Mouse (Mus musculus): ENCODE measurements around the gene Traf3ip3. TPM values are rescaled to one million over a fixed set of nuclear protein-coding genes. Genes with fewer than 3 reads are reported as not detected.

Gene Traf3ip3
- polyA plus RNA-seq, 1 experiment = 2.1 TPM

DNA sequence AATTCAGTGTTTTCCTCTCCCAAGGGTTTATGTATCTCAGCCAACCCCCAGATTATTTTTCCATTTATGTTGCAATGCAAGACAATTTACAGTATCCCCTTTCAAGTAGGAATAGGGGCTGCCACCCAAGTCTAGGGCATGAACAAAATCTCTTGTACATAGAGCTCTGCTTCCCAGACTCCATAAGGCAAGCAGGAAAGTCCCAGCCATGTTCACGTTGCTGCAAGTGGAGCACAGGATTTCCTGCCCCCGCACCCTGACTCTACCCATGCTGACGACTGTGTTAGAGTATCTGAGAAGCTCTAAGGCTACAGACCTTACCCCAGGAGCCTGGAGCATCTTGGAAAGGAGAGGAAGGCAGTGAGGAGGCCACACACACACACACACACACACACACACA, 11.7 kb downstream of the Traf3ip3 start:
- TF ChIP-seq GATA1 (IDR thresholded peaks at IDR 0.05; ENCODE audit: low read length) = no peak

DNA sequence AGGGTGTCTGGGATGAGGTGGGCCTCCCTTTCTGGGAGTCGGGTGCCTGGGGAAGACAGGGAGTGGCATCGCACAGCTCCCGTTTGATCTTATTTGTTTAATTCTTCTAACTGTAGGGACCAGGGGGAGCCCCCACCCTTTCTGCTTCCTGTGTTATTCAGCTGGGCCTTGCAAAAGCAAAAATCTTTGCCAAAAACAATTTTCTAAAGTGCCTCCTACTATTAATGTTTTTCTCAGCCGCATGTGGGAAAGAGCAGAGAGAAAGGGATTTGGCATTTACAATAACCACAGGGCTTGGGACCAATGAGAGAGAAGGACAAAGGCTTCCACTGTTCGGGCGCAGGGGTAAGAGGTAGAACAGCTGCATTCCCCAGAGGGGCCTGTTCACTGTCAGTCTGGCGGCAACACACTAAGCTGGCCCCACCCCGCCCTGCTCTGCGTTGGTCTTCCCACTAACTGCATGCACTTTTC, 12.3 kb downstream of the Traf3ip3 start:
- no peak for TF ChIP-seq GATA1 (IDR thresholded peaks at IDR 0.05; ENCODE audit: low read length)

DNA sequence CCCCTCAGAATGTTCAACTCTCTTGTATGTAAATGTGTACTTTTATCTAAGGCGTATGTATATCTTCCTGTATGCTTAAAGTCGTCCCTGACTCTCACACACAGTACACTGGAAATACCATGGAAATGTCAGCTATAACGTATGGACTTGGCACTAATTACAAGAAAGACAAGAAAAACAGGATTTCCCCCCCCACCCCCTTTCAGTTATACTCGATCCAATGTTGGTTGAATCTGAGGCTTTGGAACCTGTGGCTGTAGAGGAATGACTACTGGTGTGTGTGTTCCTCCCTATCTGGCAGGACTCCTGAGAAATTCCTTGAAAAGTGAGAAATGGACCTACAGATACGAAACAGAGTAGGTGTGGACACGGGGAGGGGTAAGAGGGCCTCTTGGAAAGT, 13.2 kb downstream of the Traf3ip3 start:
- no peak for TF ChIP-seq GATA1 (IDR thresholded peaks at IDR 0.05; ENCODE audit: low read length)

DNA sequence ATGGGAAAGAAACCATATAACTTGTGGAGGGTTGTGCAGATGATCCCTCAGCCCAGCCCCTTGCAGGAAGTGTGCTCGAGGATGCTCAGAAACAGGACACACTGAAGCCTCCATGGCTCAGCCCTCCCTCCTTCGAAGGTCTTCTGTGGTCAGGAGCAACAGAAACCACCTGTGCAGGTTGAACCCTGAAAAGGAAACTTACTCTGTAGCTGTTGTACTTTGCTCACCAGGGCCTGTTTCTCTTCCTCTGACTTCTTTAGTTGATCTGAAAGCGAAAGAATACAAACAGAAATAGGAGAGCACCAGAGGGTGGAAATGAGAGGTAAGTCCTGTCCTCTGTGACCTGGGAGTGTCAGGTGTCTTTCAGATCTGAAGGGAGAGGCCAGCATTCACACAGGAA, 20.4 kb downstream of the Traf3ip3 start:
- TF ChIP-seq GATA1 (IDR thresholded peaks at IDR 0.05; ENCODE audit: low read length) = no peak

DNA sequence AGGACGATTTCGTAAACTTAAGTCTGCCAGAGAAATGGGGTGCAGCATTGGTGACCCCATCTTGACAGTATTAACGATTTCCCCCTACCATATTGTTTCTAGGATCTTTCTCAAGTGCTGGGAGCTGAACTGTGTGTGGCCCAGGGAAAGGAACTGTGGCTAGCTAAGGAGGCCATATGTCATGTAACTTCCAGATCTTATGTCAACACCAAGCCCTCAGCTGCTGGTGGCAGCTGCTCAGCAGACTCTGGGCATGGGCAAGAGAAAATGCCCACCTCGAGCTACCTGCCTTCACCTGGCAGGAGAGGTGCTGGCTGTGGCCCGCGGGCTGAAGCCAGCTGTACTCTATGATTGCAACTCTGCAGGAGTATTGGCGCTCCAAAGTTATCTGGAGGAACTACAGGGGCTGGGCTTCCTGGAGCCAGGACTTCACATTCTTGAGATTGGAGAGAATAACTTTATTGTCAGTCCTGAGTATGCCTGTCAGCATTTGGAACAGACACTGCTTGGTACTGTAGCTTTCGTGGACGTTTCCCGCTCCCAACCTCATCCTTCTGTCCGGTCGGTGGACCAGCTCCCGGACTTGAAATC, 27.3 kb downstream of the Traf3ip3 start:
- TF ChIP-seq GATA1 (IDR thresholded peaks at IDR 0.05; ENCODE audit: low read length) = no peak

DNA sequence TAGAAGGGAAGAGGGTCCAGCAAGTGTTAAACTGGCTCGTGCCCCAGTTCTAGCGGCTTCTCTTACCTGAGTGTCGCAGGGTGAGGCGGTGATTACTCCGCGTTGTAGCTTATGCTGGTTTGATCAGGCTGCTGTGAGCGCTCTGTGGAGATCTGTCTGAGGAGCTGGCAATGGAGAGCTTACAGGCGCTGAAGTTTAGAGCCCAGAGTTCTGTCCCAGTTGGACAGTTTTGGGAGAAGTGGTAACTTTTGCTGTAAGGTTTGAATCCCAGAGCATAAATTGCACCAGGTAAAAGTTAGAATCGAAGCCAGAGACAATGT, 27.7 kb downstream of the Traf3ip3 start:
- TF ChIP-seq GATA1 (IDR thresholded peaks at IDR 0.05; ENCODE audit: low read length) = no peak

DNA sequence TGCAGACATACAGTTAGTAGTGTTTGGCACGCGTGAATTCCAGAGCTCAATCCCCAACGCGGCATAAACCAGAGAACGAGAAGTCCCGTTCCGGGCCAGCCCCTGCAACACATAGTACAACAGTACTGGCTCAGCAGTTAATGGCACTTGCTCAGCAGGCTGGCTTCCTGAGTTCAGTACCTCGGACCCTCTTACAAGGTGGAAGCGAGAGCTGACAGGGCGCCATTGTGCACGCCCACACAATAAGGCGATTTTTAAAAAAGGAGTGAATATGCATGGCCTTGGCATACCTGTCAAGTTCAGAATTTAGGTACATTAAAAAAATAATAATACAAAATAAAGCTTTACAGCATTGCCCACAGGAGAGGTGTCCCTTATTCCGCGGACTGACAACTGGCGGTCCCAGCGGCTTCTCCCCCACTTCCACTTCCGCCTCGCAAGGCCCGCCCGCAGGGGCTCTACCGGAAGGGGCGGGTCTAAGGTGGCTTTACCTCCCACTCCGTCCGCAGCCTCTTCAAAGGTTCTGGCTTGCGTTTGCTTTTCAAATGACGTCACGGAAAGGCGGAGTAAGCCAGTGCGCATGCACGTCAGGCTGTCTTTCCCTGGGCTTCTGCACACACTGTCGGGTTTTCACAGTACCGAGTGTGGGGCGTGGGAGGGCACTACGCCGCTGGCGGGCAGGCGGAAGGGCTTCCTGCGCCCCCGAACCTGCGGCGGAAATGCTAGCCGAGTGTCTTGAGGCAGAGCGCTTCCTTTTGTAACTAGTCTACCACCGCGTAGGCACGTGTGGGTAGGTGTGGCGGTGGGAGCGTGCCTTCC, 28.3 kb downstream of the Traf3ip3 start:
- no peak for TF ChIP-seq GATA1 (IDR thresholded peaks at IDR 0.05; ENCODE audit: low read length)

DNA sequence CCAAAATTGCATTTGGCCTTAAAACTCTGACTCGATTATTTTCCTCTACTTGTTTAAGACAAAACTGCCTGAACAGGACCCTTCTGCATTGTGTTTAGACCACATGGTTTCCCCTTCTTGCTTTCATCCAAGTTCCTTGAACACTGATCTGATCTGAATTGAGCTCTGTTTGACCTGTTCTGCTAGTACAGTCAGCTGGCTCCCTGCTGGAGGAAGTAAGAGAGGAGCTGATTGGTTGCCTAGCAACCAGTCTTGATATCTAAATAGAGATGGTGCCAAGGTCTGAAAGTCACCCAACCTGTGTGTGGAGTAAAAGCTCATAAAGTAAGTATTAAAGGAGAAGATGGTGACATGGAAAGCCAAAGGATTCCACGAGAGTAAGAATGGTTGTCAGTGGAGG, 31.6 kb downstream of the Traf3ip3 start:
- TF ChIP-seq GATA1 (IDR thresholded peaks at IDR 0.05; ENCODE audit: low read length) = no peak

DNA sequence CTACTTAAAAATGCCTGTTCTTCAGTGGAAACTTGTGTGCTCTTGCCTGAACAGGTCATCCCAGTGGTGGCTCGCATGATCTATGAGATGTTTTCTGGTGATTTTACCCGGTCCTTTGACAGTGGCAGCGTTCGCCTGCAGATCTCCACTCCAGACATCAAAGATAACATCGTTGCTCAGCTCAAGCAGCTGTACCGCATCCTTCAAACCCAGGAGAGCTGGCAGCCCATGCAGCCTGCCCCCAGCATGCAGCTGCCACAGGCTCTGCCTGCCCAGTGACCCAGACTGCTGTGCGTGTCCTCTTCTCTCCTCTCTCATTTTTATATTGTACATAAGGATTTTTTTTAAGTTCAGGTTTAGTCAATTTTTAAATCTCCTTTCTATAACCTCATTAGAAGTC, 32.3 kb downstream of the Traf3ip3 start:
- TF ChIP-seq GATA1 (IDR thresholded peaks at IDR 0.05; ENCODE audit: low read length) = no peak

DNA sequence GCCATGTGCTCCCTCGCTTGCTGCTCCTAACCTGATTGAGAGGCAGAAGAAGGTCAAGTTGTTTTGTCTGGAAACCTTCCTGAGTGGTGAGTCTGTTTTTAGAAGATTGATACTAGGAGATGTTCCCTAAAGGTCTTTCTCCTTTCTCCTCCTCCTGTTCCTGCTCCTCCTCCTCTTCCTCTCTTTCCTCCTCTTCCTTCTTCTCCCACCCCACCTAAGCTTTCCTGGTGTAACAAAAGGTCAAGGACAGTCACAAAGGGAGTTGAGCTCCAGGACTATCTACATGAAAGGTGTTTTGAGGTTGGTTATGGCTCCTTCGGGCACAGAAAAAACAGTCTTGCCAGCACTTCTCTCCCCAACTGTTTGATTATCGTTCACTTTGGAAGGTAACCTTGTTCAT, 33.8 kb downstream of the Traf3ip3 start, which contains the start of gene A130010J15Rik:
TSS of gene A130010J15Rik (plus strand) at position 301 of the 400 bp plus-strand sequence.
- TF ChIP-seq GATA1 (IDR thresholded peaks at IDR 0.05; ENCODE audit: low read length) = no peak

DNA sequence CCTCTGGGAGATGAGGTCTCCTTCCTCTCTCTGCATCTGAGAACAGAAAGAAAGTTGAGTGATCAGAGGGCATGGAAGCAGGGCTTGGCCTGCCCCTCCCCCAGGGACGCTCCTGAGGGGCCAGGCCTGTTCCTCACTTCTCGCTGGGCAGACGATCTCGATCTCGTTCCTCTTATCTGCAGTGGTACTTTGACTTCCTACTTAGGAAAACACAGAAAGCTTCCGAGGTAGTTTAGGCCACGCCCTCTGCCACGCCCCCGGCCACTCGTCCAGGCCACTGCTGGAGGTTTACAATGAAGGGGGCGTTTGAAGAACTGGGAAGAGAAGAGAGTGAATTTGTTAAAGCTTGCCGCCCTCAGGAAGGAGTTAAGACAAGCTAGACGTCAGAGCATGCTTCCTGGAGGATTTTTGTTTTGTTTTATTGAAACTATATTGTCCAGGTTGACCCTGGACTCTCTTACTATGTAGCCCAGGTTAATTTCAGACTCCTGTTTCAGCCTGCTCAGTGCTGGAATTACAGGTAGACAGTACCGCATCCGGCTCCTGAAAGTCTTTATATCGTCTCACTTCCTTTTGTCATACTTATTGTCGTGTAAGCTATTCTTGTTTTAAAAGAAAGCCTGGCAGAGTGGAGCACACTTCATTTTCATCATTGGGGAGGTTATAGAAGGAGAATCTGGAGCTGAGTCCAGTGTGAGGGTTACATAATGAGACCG, 41.0 kb downstream of the Traf3ip3 start:
- TF ChIP-seq GATA1 (IDR thresholded peaks at IDR 0.05; ENCODE audit: low read length) = no peak

DNA sequence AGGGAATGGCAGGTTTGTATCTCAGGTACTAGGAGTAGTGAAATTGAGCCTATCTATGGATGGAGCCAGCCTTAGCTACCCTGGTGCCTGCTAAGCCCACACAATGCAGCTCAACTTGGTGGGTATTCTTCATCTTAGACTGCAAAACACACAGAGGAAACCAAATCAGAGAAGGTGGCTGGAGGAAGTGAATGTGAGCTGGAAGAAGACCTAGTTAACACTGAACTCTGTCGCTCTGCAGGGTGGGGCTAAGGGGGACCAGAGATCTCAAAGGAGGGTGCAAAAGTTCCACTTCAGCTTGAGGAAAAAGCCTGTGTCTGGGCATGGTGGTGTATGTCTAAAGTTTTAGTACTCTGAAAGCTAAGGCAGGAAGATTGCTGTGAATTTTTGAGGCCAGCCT, 41.9 kb downstream of the Traf3ip3 start:
- TF ChIP-seq GATA1 (IDR thresholded peaks at IDR 0.05; ENCODE audit: low read length) = no peak

DNA sequence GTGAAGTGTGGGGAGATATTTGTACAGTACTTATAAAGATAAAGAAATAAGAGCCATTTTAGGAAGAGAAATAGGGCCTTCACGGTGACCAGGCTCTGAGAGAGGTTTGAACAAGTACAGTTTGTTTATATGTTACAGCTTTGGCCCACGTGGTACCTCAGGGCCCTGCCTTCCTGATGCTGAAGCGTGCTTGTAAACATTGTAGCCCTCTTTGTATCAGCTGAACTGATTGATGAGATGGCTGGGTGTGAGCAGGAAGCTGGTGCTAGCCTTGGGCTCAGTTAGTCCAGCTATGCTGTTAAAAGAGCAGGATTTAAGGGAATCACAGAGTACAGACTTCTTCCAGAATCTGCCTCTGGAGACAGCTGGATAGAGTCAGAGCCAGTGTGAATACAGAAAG, 42.3 kb downstream of the Traf3ip3 start:
- no peak for TF ChIP-seq GATA1 (IDR thresholded peaks at IDR 0.05; ENCODE audit: low read length)

DNA sequence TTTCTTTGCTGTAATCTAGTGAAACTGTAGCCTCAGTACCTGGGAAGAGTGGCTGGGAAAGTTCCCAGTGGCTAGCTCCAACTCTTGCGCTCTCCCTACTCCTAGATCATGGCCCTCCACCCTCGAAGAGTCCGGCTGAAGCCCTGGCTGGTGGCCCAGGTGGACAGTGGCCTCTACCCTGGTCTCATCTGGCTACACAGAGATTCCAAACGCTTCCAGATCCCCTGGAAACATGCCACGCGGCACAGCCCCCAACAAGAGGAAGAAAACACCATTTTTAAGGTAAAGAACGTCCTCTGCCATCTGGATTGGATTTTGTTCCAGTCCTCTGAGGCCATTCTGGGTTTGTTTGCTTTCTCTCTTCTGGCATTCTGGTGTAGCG, 44.4 kb downstream of the Traf3ip3 start:
- TF ChIP-seq GATA1 (IDR thresholded peaks at IDR 0.05; ENCODE audit: low read length) = no peak

DNA sequence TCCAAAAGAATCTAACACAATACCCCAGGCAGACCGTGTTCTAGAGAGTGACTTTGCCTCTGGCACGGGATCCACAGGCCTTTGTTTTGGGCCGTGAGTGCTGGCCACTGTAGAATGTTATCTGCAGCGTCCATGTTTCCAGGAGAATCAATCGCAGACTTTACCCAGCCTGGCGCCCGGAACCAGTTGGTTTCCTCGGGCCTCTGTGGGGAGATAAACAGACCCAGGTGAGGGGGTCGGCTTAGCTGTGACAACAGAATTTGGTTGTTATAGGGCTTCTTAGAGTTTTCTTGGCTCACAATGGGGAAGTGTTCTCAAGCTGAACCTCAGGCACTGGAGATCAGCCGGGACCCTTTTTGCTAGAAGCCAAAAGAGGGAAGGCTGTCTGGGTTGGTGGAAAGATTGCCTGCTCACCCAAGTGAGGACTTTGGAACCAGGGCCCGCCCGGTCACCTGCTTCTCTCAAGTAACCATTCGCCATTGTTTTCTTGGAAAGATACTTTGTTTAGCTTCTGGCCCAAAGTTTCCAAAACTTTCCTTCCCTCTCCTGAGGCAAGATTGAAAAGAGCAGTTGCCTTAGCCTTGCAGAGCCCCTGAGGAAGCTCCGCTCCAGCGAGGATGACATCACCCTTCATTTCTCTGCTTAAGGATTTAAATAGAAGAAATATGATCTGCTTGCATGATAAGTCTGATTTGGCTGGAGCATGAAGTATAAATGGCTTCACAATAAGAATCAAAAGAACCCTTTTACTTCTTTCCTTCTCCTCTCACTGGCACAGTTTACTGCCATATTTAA, 45.0 kb downstream of the Traf3ip3 start:
- TF ChIP-seq GATA1 (IDR thresholded peaks at IDR 0.05; ENCODE audit: low read length) = no peak

DNA sequence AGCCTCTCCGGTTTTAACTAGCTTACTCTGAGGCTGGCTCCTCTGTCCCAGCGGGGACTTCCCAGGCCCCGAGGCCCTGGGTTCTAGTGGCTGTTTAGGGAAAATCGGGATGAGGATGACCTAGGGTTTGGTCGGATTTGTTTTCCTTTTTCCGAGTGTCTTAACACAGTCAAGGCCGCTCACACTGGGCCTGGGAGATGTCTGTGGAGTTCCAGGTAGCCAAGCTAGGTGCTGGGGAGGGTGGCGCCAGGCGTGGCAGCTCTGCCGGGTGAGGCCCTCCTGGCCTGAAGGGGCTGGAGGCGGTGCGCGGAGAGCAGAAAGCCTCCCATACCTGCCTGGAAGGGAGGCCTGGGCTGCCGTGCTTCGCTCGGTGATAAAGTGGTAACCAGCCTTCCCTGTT, 47.9 kb downstream of the Traf3ip3 start:
- no peak for TF ChIP-seq GATA1 (IDR thresholded peaks at IDR 0.05; ENCODE audit: low read length)

All from G1E-ER4 (cell line).